Mouse (Mus musculus): ENCODE data around the gene Il2ra.

- TF ChIP-seq POLR2A (IDR thresholded peaks at IDR 0.05; ENCODE audit: low read depth, low read length), result no peak
- TF ChIP-seq CTCF (IDR thresholded peaks at IDR 0.05; ENCODE audit: extremely low read depth, insufficient read length, insufficient replicate concordance, low read depth, low read length), result no peak
Observed at GRCm38 (mm10) chr2:11604911-11605310, 37.7 kb upstream of the Il2ra start.
